Mouse (Mus musculus) MEL-GATA-1-ER (cell line): ENCODE measurements around the gene Apopt1.

Source experiments
- DNase-seq: peaks from one replicate; pipeline ENCODE4 v3.0.0-alpha.2; 2012; ENCODE audit warnings: low read depth; ENCODE audit errors: extremely low read depth

Apopt1 gene

DNA sequence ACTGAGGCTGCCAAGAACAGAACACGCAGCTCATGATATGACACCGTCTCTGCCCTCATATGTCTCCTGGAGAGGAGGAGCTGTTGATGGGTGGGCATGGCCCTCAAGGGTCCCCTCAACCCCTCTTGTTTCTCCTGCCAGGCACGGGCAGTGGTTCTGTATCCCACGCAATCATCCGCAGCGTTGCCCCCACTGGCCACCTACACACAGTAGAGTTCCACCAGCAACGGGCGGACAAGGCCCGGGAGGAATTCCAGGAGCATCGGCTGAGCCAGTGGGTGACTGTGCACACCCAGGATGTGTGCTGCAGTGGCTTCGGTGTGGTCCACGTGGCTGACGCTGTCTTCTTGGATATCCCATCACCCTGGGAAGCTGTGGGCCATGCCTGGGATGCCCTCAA lies 32.4 kb upstream of the Apopt1 start:
- DNase-seq, result no peak

DNA sequence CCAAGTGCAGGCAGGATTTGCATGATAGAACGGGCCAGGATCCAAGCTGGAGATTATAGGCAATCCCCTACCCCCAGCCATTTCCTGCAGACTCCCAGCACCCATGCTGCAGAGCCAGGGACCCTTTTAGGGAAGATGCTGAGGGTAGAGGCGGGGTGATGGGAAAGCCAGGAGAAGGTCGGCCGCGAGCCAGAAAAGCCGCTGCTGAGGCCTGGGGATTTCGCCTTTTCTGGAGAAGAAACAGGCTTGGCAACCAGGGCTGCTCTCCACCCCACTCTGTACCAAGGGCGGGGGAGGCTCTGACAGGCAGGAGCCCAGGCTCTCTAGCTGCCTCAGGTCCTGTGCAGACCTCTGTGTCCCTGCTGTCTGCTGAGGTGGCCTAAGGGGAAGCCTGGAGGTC lies 31.8 kb upstream of the Apopt1 start:
- no peak for DNase-seq

DNA sequence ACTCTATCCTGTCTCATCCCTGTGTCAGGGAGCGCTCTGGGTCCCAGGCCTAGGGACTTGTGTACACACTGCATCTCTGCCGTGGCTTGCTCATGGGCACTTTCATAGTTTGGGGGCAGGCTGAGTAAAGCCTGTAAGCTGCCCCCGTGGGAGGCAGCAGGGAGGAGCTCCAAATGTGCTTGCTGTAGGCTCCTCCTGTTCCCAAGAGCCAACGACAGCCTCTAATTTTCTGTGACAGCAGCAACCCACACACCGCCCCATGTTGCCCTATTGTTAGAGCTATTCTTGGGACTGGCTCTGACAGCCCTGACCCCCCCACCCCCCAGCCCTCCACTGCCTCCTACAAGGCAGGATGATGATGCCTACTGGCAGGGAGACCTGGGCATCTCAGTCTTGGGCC lies 31.1 kb upstream of the Apopt1 start:
- DNase-seq, result no peak

DNA sequence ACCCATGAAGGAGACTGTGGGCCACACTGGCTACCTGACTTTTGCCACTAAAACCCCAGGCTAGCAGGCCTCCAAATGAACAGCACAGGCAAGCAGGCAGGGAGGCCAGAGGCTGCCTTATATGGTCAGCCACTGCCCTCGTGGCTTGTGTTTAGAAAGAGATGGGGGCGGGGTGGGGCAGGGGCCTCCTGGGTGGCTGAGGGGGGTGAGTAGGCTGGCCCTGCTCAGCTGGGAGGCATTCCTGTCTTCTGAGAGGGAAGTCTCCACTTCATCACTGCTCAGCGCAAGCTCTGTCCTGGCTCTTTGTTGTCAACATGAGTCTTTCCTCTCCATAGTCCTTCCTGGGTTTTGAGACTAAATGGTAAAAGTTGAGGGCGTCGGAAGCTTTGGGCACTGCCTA lies 30.3 kb upstream of the Apopt1 start:
- no peak for DNase-seq

DNA sequence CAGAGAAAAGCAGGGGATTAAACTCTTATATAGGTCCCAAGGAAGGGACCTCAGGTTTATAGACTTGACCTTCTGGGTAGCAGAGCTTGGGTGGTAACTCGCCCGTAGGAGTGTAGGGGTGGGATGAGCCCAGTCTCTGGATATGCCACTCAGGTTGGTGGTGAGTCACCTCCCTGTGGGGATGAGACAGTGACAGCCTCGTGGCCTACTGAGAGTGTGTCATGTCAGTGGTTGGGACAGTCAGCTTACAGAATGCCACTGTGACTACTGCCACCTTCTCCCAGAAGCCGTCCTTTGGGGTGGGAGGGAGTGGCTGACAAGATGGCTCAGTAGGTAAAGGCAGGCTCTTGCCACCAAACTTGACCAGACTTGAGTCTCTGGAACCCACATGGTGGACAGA lies 26.7 kb upstream of the Apopt1 start:
- DNase-seq, result no peak

DNA sequence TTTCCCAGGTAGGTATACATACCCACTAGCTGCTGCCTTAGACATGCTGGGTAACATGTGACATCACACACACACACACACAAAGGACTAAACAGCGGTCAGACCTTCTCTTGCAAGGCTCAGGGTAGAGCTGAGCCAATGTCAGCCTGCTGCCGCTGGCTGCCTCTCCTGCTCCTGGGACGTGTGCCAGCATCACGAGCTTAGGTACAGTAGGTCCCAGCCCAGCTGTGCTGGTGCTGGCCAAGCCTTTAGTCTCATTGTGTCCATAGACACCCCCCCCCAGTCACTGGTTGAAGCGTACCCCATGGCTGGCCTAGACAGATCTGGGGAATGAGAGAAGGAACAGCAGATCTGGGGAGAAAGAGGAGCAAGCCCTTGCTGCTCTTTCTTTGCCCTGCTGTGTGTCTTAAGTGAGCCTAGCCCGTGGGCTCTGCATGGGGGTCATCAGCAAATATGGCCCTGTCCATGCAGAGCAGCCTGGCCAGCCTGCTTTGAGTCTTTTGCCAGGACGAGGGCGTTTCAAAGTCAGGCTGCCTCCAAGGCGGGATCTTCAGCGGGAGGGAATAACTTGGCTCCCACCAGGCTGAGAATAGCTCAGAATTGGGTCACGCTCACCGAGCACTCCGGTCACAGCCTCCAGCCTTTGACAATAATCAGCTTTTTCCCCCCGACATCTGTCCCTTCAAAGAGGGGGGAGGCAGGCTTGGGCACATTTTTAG lies 25.6 kb upstream of the Apopt1 start:
- DNase-seq, result no peak

DNA sequence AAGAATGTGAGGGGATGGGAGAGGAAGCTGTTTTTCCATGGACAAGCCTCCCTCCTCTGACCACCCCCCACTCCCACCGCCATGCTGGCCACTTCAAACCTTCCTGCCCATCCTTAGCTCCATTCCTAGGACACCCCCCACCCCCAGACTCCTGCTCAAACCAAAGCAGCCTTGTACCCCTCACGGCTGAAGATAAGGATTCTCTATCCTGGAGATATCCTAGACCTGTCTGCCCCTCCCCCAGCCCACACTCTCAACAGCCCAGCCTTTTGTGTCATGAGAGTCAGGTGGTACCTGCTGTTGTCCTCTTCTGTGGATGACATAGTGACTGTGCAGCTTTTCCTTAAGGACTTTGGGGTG lies 25.0 kb upstream of the Apopt1 start:
- no peak for DNase-seq

DNA sequence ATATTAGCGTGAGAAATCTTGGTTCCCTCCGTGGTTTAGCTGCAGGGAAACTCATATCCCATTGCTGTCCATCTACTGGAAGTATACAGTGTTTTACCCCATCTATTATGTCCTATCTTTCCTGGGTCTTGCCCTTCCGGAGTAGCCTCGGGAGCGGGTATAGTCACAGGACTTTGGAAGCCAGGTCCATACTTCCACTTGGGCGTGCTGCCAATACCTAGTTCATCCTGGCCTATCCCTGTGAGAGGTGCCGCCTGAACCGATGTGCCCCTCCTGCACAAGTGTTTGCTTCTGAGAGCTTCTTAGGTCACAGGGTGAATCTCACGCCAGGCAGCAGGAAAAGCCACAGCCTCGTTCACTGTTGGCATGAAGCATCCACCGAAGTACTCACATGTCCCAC lies 23.6 kb upstream of the Apopt1 start:
- DNase-seq, result no peak

DNA sequence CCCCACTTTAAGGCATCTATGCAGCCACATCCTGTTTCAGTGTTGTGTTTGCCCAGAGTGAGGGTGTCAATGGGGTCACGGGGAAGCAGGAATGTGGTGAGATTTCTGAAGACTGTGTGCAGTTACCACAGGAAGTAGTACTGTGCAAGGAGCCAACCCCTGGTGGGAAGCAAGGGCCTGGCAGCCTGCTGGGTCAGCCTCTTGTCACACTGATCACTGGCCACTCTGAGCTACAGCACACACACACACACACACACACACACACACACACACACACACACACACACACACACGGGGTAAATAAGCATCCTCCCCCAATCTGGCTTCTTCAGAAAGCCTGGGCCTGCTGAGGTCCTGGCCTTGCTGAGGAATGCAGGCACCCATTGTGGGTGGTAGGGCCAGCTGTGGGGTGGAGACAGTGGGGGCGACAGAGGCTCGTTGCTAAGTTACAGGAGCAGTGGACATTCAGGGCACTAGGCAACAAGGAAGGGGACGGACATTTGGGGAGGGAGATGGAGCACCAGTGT lies 21.7 kb upstream of the Apopt1 start:
- no peak for DNase-seq

DNA sequence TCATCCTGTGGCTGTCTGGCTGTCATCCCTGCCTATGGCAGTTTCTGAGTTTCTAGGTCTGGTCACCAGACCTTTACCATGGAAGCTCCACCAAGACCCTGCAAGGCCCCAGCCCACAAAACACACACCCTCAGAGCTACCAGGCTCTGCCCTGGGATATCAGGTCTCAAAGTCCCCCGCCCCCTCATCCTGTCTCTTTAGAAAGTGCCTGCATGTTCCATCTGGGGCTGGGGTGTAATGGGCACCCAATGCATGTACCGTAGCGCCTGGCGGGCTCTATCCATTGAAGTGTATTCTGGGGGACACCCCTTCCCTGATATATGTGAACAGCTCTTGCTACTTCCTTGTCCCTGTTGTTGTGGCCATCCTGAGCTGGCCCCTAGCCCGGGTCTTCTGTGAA lies 20.2 kb upstream of the Apopt1 start:
- DNase-seq, result no peak

DNA sequence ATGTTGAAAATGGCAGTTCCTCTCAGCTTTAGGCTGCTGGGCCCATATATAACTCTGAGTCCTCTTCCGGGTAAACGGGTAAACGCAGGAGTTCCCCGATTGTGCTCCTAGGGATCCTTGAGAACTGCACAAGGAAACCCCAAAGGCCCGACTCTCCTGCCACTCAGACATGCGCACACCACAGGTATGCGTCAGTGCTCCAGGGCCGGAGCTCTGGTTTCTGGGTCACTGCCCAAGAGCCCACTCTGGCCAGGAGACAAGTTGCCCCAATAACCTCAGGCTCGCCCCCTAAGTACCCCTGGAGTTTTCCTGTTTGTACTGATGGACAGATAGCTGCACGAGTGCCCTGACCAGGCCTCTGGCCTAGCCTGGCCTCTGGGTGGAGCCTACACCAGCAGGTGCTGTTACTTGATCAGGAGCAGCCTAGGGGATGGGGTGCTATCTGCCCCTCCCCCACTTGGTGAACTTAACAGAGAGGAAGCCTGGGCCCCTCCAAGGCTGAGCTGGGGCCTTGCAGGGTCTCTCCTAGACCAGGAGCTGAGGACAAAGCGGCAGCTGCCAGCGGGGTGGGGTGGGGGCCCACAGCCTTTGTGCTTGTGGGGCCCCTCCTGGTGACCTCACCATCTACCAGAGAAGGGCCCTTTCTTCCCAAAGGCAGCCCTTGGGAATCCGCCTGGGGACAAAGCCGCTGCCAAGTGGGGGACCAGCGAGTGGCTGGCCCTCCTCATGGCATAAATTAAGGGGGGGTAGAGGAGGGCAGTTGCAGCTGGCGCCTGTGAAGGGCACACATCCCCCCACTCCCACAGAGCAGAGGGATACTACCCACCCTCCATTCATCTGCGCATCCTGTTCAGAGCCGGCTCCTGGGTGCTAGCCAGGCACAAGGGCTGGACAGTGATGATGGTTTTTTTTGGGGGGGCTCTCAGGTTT lies 19.5 kb upstream of the Apopt1 start:
- DNase-seq, result no peak

DNA sequence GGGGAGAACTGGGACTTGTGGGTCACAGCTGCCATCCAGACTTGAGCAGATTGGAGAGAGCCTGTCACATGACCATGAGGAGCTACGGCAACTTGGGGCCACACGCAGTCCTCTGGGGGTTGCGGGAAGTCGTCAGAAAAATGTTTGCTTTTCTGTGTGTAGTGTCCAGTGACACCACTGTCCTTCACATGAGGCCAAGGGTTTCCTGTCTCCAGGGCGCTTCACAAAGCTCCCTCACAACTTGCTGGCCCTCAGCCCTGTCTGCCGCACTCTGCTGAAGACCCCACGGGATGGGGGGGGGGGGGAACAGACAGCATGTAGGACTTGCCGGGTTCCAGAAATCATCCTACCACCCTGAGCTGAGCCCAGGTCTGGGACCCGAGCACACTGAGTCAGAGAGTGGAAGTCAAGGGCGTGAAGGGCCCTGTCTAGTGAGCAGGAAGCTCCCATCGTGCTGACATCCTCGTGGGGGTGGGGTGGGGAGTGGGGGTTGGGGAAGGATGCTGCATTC lies 18.7 kb upstream of the Apopt1 start:
- no peak for DNase-seq

DNA sequence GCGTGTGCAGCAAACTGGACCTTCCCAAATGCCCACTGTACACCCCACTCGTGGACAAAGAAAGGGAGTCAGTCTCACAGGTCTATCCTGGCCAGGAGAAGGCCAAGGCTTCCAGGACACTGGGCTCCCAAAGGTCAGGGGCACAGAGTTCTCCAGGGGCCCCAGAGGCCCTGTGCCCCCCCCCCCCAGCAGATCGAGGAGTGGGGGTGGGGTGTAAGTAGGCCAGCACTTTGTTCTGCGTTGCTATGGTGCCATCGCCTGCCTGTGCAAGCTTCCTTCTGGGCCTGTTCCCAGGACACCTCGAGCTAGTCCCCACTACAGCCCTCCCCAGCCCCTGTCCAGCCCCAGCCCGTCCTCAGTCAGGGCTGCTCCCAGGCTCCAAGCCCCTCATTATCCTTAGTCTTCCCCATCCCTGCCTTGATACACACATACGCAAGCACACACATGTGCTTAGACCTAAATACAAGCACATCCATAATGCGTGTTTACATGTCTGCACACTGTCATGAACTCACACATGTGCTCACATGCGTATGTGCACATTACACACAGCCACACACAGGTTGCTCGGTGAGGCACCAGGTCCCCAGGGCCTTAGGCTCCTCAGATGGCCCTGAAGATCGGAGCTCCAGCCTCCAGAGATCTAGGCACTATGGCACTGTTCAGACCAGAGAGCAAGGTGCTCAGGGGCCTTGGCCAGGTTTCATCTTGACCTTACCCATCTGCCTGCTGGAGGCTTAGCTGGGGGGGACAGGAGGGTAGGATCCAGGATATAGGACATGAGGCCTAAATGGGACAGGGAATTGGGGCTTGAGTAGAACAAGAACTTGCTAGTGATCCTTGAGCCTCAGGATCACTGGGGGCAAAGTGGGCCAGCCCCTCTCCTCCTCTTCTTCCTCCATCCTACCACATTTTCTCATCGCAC lies 17.9 kb upstream of the Apopt1 start:
- no peak for DNase-seq

DNA sequence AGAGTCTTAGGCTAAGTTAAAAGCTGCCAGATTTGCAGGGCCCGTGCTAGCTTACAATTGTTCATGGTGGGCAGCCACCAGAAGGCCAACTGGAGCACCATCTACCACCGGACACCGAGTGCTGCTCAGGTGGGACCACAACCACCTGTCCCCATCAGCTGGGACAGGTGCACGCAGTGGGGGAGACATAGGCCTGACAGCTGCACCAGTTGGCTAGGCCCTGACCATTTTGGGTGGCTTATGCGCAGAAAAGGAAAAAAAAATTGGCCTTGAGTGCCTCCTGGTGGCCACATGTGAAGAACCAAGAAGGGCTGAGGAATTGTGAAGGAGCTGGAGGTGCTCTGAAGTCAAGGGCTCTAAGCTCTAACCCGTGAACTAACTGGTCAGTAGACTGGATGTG lies 16.8 kb upstream of the Apopt1 start:
- no peak for DNase-seq

DNA sequence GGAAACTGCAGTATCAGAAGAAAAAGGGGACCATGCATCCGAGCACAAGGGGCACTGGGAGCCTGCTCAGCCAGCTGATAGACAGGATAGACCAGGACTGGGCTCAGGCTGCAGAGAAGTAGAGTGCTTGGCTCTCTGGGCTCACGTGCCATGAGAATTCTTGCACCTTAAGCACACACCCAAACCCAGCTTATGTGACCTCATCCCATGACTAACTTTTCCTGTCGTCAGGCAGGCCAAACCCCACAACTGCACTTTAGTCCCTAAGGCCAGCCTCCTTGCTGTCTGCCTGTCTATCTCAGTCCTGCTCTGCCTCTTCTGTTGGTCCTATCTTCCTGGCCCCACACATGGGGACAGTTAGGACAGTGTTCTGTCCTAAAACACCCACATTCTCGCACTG lies 15.4 kb upstream of the Apopt1 start:
- DNase-seq, result no peak

DNA sequence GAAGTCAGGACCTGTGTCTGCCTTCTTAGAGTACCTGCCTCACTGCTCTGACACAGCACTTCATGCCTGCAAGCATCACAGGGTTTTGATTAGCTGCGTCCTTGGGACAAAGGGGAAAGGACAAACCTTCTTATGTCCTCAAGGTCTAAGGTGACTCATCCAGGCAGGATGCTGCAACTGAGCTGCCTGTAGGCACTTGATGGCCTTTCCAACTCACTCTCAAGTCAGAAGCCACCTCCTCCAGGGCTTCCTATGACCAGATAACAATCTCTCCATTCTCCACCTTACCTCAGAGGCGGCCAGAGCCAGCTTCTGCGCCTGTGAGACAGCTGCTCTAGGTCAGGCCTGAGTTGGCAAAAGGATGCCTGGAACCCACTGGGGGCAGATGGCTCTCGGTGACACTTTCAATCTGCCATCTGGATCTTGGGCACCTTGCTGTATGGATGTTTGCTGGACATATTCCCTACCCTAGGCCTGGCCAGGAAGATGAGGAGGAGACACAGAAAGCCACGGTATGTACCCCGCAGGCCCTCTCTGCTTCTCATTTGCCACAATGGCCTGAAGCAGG lies 14.6 kb upstream of the Apopt1 start:
- DNase-seq, result no peak

DNA sequence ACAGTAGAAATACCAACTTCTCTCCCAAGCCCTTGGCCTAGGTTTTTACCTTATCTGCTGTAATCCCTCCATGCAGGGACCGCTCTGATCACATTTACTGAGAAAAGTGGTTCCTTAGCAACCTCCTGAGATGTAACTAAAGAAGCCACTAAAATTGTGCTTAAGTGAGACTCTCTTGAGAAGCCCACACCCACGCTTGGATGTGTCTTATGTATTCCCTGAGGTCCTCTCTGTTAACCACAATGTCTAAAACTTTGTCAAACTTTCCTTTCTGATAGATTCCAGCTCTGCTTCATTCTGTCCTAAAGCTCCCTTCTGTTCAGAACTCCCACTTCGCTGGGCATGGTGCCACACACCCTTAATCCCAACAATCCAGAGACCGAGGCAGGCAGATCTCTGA lies 13.5 kb upstream of the Apopt1 start:
- DNase-seq, result no peak

DNA sequence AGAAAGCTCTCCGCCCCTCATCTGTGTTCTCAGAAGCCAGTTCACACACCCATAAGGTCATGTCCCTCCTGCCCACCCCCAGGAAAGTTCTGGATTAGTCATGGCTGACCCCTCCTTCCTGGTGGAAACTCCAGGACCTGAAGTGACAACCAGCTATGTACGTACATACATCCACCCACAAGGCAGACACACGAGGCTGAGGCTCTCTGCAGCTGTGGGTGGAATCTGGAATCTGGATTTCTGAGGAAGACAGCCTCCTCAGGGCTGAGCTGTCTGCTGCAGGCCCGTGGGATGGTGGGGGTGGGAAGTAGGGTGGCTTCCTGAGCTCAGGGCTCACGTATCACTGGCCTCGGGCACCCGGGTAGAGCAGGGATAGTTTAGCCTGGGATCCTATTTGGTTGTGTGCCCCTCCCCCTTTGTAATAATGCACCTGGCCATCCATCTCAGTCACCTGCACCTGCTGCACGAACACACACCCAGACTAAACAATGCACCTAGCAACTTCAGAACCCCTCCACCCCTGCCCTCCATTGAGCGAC lies 12.1 kb upstream of the Apopt1 start:
- no peak for DNase-seq

DNA sequence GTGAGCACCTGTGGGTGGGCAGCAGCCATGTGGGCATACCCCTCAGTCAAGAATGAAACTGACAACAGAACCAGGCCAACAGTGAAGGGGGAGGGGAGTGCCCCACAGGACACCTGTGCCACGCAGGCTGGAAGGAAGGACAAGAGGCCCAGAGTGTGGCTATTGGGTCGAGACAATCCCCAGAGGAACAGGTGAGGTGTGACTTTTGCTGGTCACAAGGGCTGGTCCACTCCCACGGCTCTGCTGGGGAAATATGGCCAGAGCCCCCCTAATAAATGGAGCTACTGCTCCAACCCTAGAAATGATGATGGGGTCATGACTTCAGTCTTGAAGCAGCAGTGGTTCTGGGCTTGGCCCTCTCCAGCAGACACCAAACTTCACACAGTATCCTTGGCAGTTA lies 9.8 kb upstream of the Apopt1 start:
- DNase-seq, result no peak

DNA sequence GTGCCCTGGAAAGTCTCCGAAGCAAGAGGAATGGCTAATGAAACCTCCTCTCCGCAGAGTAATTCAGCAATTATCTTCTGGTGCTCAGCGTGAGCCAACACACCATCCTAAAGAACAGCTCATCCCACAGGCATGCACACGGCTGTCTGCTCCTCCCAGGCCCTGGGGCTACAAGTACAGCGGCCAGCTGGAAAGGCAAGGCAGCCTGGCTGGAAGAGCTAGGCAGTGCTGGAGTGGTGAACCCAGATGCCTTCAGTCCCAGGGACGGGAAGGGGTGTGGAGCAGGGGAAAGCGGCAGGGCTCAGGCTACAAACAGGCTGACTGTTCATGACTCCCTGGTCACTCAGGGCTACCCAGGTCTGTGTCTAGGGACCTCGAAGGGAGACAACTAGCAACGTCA lies 8.5 kb upstream of the Apopt1 start:
- no peak for DNase-seq
